Mouse (Mus musculus) ES-E14 (cell line): ENCODE results near the gene Tapt1.

ENCODE experiments used
- CHD2 ChIP-seq: IDR thresholded peaks from 2 replicates; pipeline ENCODE4 v1.6.1; 2014; ENCODE audit warnings: mild to moderate bottlenecking, low read depth, low read length, inconsistent platforms
- HCFC1 ChIP-seq: IDR thresholded peaks from 2 replicates; pipeline ENCODE4 v1.6.1; 2012; ENCODE audit warnings: low read length, inconsistent platforms, borderline replicate concordance; ENCODE audit not compliant: insufficient read depth
- MAFK ChIP-seq: IDR thresholded peaks from 2 replicates; pipeline ENCODE4 v1.6.1; 2014; ENCODE audit warnings: mild to moderate bottlenecking, low read depth, low read length, inconsistent platforms; ENCODE audit not compliant: insufficient read depth
- ZC3H11A ChIP-seq: IDR thresholded peaks from 2 replicates; pipeline ENCODE4 v1.6.1; 2012; ENCODE audit warnings: low read depth, mild to moderate bottlenecking, inconsistent platforms, low read length, borderline replicate concordance
- ZNF384 ChIP-seq: IDR thresholded peaks from 2 replicates; pipeline ENCODE4 v1.6.1; 2012; ENCODE audit warnings: low read depth, low read length, inconsistent platforms

- TF ChIP-seq MAFK (no peak), ZC3H11A (no peak), CHD2 (no peak), HCFC1 (no peak), ZNF384 (no peak)
These were observed 8.8 kb downstream of the Tapt1 start for GRCm38 (mm10) chr5:44217685-44218041.
